Mouse (Mus musculus): Measurements from ENCODE around the gene Lipe.
"Not testable (repeated sequence)": the region's sequence is repeated elsewhere in the genome, so short reads cannot be mapped to it uniquely, and the experiment has no call there.

Lipe gene

GRCm38 (mm10) chr7:25412833-25413441 lies 14.4 kb upstream of the Lipe start, which contains the start of gene Cxcl17:
Gene Cxcl17, minus strand, starts transcription at chr7:25412886.
- no peak for DNase-seq

- no peak for DNase-seq
Observed at GRCm38 (mm10) chr7:25411861-25412260, 13.4 kb upstream of the Lipe start.

- DNase-seq: no peak
Observed at GRCm38 (mm10) chr7:25410969-25411615, 12.6 kb upstream of the Lipe start.

GRCm38 (mm10) chr7:25409114-25409760 lies 10.7 kb upstream of the Lipe start:
- DNase-seq: peak; percentile 41

GRCm38 (mm10) chr7:25406468-25406867 lies 8.0 kb upstream of the Lipe start:
- DNase-seq: no peak

GRCm38 (mm10) chr7:25402671-25403101 lies 4.2 kb upstream of the Lipe start:
- peak; percentile 49 for DNase-seq

- no peak for DNase-seq
Observed at GRCm38 (mm10) chr7:25401986-25402385, 3.5 kb upstream of the Lipe start.

GRCm38 (mm10) chr7:25401551-25401950 lies 3.0 kb upstream of the Lipe start:
- no peak for DNase-seq

- DNase-seq: not testable (repeated sequence)
Observed at GRCm38 (mm10) chr7:25399028-25399427, 518 bp upstream of the Lipe start.

- DNase-seq: no peak
Observed at GRCm38 (mm10) chr7:25396621-25397020, 1.9 kb downstream of the Lipe start.

GRCm38 (mm10) chr7:25395558-25396521 lies 2.7 kb downstream of the Lipe start:
- peak; percentile 94 for DNase-seq

- no peak for DNase-seq
Observed at GRCm38 (mm10) chr7:25395186-25395557, 3.3 kb downstream of the Lipe start.

GRCm38 (mm10) chr7:25394754-25395153 lies 3.8 kb downstream of the Lipe start:
- DNase-seq: no peak

GRCm38 (mm10) chr7:25393451-25394210 lies 4.9 kb downstream of the Lipe start:
- DNase-seq: no peak

- DNase-seq: no peak
Observed at GRCm38 (mm10) chr7:25392851-25393250, 5.7 kb downstream of the Lipe start.

GRCm38 (mm10) chr7:25391856-25392453 lies 6.6 kb downstream of the Lipe start:
- no peak for DNase-seq

- no peak for DNase-seq
Observed at GRCm38 (mm10) chr7:25390986-25391385, 7.5 kb downstream of the Lipe start.

- no peak for DNase-seq
Observed at GRCm38 (mm10) chr7:25390054-25390770, 8.3 kb downstream of the Lipe start.

- DNase-seq: no peak
Observed at GRCm38 (mm10) chr7:25388916-25389315, 9.6 kb downstream of the Lipe start.

- DNase-seq: no peak
Observed at GRCm38 (mm10) chr7:25387811-25388440, 10.6 kb downstream of the Lipe start.

All from thymus, postnatal 25 days (tissue).